Mouse (Mus musculus) megakaryocyte, embryonic 14.5 days (primary cell): ENCODE results near the gene Max. TPM values are rescaled to one million over a fixed set of nuclear protein-coding genes. Genes with fewer than 3 reads are reported as not detected.

Experiments
- H3K27me3 ChIP-seq: replicated peaks from 2 replicates; pipeline ENCODE3; 2012; ENCODE audit warnings: inconsistent platforms
- H3K36me3 ChIP-seq: replicated peaks from 2 replicates; pipeline ENCODE3; 2012; ENCODE audit warnings: low read length, inconsistent platforms, mixed read lengths
- H3K4me1 ChIP-seq: 2 replicates; pipeline ENCODE4 v1.6.1; 2012; ENCODE audit warnings: inconsistent platforms
- H3K4me3 ChIP-seq: replicated peaks from 2 replicates; pipeline ENCODE3; 2012; ENCODE audit warnings: moderate library complexity, mild to moderate bottlenecking, inconsistent platforms
- H3K9me3 ChIP-seq: 2 replicates; pipeline ENCODE4 v1.6.1; 2012; ENCODE audit warnings: inconsistent platforms
- FLI1 ChIP-seq: IDR thresholded peaks from 2 replicates; pipeline ENCODE4 v1.6.1; 2012; ENCODE audit warnings: low read length, inconsistent platforms, mixed read lengths
- GATA1 ChIP-seq: IDR thresholded peaks from 3 replicates; pipeline ENCODE4 v1.6.1; 2012; ENCODE audit warnings: mixed read lengths, low read length, inconsistent platforms, borderline replicate concordance
- polyA plus RNA-seq: library from polyadenylated mRNA; stranded (reverse); fragments of >175 nt; gene quantifications from 2 replicates; pipeline ENCODE4 v1.2.3, GENCODE M21; 2012; ENCODE audit warnings: low replicate concordance; ENCODE audit not compliant: insufficient read depth

Max gene
- polyA plus RNA-seq, 1 experiment: 114 TPM

DNA sequence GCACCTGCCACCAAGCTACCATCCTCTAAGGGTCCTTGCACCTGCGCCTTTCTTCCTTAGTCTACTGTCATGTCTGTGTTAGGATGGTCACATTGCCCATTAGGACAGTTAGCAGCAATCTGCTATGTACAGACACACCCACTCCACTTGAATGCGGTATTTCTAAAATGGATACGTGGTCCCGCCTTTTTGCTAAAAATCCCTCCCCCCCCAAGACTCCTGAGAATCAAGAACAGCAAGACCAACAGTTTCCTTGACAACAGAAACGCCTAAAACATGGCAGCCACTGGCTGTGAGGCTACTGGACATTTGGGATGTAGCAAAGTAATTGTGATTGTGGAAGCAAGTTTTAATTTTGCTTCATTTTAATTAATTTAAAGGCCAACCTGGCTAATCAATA lies 32.8 kb upstream of the Max start:
- no peak for TF ChIP-seq GATA1
- TF ChIP-seq FLI1: no peak
- H3K36me3 ChIP-seq: no peaks in the 10 kb centered on the region
- H3K9me3 ChIP-seq: no peaks in the 10 kb centered on the region
- H3K4me1 ChIP-seq: peaks cover 37% of the 10 kb centered on the region
- no peak overlapping the region for H3K4me3 ChIP-seq
- H3K27me3 ChIP-seq: no peaks in the 10 kb centered on the region

DNA sequence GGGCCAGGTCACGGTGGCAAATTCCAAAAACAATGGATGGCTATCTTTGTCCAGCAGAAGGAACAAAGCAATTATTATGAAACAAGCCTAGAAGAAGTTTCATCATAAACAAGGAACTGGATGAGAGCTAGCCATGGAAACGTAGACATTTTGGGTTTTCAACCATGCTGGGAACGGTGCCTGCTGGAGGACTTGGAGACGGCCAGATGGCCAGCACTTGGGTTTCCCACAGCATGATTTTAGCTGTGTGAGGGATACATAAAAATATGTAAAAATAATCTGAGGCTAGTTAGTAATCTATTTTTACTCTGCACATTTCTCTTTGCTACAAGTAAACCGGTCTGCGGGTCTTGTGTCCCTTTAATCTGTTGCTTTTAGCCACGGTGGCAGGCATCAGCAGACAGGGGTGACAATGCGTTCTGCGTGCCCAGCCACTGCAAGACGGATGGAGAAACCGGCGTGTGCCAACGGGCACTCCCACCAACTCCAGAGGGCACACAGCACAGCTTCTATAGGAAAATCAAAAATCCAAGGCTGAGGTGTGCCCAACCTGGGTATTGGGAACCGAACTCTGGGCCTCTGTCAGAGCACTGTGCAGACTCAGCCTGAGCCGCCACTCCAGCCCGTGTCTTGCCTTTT lies 31.0 kb upstream of the Max start:
- no peaks in the 10 kb centered on the region for H3K36me3 ChIP-seq
- no peaks in the 10 kb centered on the region for H3K27me3 ChIP-seq
- TF ChIP-seq GATA1 (no peak), FLI1 (no peak)
- H3K4me1 ChIP-seq: peaks cover 38% of the 10 kb centered on the region
- no peak overlapping the region for H3K4me3 ChIP-seq
- H3K9me3 ChIP-seq: no peaks in the 10 kb centered on the region; the same call in 1 of the 2 replicates

DNA sequence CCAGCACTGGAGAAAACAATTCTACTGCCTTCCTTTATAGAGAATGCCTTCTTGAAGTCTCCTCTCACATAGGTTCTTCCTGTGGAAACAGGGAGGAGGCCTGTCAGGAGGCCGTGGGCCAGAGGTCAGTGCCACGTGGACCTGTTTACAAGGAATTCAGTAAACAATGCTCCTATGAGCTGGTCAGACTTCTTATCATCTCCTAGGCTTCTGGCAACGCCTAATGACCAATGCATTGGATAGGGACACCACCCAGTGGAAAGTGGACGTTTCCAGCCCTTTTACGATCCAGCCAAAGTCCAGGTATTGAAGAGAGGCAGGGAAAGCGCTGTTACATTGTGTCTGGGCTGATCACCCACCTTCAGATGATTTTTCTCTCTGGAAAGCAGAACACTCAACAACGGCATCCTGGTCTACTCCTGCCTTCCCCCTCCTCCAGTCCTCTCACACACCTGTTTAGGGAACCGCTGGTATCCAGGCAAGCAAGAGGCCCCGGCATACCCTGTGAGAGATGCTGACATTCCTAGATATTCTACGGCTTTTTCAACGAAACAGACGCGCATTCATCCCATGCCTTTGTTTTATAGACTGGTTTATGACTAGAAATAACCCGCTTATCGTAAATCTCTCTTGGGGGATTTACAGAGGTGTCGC lies 20.9 kb upstream of the Max start:
- Histone ChIP-seq H3K27me3 (no peaks in the 10 kb centered on the region), H3K4me3 (no peak overlapping the region), H3K36me3 (no peaks in the 10 kb centered on the region), H3K9me3 (peaks cover 4% of the 10 kb centered on the region; the same call in 1 of the 2 replicates), H3K4me1 (peaks cover 27% of the 10 kb centered on the region)
- TF ChIP-seq FLI1: no peak
- no peak for TF ChIP-seq GATA1

DNA sequence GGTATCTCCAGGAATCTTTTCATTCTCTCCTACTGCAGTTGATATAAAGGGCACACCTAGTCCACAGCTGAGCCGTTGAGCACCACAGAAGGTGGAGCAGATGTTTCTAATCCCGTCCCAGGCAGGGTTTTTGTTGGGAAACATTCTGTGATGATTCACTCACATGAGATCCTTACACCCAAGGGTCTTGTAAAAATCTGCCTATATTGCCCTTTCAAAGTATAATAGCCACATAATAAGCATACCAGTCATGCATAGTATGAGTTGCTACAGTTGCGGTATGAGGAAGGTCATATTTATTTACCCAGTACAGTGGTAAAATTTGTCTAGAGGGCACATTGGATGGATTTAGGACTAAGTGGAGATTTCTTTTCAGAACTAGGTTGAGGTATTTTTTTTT lies 17.5 kb upstream of the Max start:
- TF ChIP-seq GATA1 (no peak), FLI1 (no peak)
- Histone ChIP-seq H3K9me3 (peaks cover 9% of the 10 kb centered on the region), H3K36me3 (no peaks in the 10 kb centered on the region), H3K4me1 (peaks cover 21% of the 10 kb centered on the region), H3K27me3 (peaks cover 3% of the 10 kb centered on the region), H3K4me3 (no peak overlapping the region)

DNA sequence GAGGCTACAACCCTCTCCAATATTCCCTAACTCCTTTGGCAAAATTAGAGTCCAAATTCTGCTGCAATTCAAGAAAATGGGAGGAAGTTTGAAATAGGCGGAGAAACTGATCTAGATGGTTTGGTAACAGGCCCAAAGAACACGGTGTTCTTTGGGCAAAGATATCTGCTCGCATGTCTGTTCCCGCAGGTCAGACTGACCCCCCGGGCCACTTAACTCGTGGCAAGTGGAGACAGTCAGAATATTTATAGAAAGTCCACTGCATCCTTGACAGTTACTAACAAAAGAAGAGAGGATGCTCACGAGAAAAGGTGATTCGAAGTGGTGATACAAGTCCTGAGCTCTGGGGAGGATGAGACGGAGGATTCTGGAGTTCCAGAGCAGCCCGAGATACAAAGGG lies 10.7 kb upstream of the Max start:
- peaks cover 34% of the 10 kb centered on the region for H3K4me1 ChIP-seq
- H3K27me3 ChIP-seq: peaks cover 3% of the 10 kb centered on the region
- TF ChIP-seq GATA1 (no peak), FLI1 (no peak)
- peaks cover 5% of the 10 kb centered on the region for H3K9me3 ChIP-seq
- no peak overlapping the region for H3K4me3 ChIP-seq
- no peaks in the 10 kb centered on the region for H3K36me3 ChIP-seq

DNA sequence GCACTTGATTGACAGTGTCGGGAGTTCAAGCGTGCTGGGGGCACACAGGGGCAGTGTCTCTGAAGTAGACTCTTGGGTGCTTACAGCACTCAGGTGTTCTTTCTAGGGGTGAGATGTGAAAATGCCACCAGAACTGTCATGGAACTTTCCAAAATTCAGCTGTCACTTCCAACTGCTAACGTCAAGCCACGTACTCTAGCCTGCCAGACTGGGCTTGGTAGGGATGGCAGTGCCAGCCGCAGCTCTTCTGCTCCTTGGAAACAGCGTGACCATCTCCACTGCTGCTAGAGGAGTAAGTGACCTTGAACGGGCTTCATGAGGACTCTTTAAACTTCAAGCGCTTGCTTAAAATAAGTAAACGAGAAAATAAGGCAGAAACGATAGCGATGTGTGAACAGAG lies 10.2 kb upstream of the Max start:
- Histone ChIP-seq H3K4me3 (no peak overlapping the region), H3K27me3 (peaks cover 3% of the 10 kb centered on the region), H3K4me1 (peaks cover 37% of the 10 kb centered on the region), H3K9me3 (peaks cover 5% of the 10 kb centered on the region), H3K36me3 (no peaks in the 10 kb centered on the region)
- TF ChIP-seq FLI1 (no peak), GATA1 (no peak)

DNA sequence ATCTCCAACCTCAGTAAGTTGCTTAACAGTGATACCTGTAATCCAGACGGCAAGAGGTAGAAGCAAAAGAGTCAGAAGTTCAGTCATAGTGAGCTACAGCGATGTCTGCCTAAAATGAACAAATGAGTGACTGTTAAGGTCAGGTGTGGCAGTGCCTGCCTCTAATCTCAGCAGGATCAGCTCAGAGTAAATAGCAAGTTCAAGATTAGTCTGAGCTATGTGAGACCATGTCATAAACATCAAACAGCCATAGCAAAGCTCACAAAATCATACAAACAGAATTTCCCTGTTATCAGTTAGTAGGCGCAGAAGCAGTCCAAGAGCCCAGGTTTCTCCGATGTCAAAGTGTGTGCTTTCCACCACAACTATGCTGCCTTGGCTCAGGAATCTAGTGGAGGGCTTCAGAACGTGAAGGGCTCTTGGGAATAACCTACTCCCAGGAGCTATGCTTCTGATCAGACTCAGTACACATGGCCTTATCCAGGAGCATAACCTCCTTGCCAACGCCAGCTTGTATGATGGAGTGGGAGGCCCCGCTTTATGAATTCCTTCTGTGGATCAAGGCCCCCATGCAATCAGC lies 9.7 kb upstream of the Max start:
- peaks cover 36% of the 10 kb centered on the region for H3K4me1 ChIP-seq
- H3K9me3 ChIP-seq: peaks cover 5% of the 10 kb centered on the region
- peaks cover 3% of the 10 kb centered on the region for H3K27me3 ChIP-seq
- TF ChIP-seq FLI1 (no peak), GATA1 (no peak)
- no peak overlapping the region for H3K4me3 ChIP-seq
- H3K36me3 ChIP-seq: no peaks in the 10 kb centered on the region

DNA sequence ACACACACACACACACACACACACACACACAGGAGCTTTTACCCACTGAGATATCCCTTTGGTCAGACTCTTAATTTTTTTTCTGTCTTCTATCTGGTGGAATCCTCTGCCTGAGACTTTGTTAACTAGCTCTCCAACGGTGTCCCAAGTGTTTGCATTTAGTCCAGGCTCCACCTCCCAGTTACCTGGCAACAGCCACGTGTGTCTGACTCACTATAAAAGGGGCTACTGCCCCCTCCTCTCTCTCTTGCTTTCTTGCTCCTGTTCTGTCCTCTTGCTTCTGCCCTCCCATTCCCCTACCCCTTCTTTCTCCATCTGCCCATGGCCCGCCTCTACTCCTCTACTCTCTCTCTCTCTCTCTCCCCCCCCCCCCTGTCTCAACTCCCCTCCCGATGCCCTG lies 3.9 kb upstream of the Max start:
- Histone ChIP-seq H3K4me1 (peaks cover 53% of the 10 kb centered on the region), H3K9me3 (no peaks in the 10 kb centered on the region), H3K4me3 (no peak overlapping the region), H3K36me3 (peaks cover under 1% of the 10 kb centered on the region), H3K27me3 (no peaks in the 10 kb centered on the region)
- TF ChIP-seq GATA1 (no peak), FLI1 (no peak)

DNA sequence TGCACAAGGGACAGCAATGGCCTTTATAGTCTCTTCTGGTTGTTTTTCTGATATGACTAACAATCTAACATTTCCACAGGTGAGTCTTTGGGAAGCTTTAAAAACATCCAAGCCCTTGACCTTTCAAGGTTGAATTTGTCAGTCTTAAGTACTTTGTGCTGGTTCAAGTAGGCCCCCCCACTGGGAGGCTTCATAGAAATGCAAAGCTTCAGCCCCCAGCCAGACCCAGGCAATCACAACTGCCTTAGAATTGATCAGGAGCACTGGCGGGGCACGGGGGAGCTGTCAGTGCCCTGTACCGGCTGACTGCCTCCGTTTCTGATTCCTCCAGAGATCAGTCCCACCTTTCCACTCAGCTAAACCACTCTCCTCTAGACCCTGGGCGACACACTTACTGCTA lies 3.1 kb upstream of the Max start:
- no peak for TF ChIP-seq GATA1
- TF ChIP-seq FLI1: no peak
- Histone ChIP-seq H3K27me3 (no peaks in the 10 kb centered on the region), H3K9me3 (no peaks in the 10 kb centered on the region), H3K4me1 (peaks cover 52% of the 10 kb centered on the region), H3K36me3 (peaks cover 6% of the 10 kb centered on the region), H3K4me3 (no peak overlapping the region)
